Mouse (Mus musculus): Measurements from ENCODE around the gene Fam136a.

DNA sequence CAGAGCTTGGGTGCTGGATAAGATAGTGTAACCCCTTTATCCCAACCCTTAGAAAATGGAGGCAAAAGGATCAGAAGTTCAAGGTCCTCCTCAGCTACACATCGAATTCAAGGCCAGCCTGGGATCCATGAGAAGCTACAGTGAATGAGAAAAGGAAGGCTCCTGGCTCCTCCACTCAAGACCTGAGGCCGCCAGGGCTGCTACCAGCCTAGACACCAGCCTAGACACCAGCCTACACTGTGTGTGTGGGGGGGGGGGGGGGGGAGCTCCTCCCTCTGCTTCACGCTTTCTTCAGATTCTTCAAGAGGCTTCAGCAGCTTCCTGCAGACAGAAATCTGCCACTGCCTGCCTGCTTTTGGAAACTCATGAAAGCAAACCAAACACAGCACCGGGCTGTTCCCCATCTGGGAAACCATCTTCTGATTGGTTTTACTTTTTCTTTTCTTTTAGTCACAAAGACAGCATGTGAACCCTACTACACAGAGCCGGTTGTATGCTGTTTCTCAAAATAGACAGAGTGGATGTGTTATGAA lies 43.3 kb upstream of the Fam136a start:
- TF ChIP-seq CTCF (IDR thresholded peaks at IDR 0.05; ENCODE audit: low read depth): no peak
- no peak for TF ChIP-seq EP300 (optimal IDR thresholded peaks at IDR 0.05)
